Mouse (Mus musculus) forebrain, embryonic 12.5 days (tissue): Measurements from ENCODE around the gene Smim11. TPM values are rescaled to one million over a fixed set of nuclear protein-coding genes. Genes with fewer than 3 reads are reported as not detected.

Experiments used
- ATAC-seq: fragments of 200-750 bp; cut with Nextera tagmentation; 2 replicates; pipeline ENCODE4 v1.8.0; 2017; ENCODE audit warnings: moderate TSS enrichment; ENCODE audit not compliant: low FRiP score
- H3K27ac ChIP-seq: fragments of 300-500 bp; sonication (generic); 2 replicates; pipeline ENCODE4 v1.5.1; 2016; ENCODE audit warnings: mild to moderate bottlenecking
- H3K27me3 ChIP-seq: fragments of 300-500 bp; sonication (generic); 2 replicates; pipeline ENCODE4 v1.6.1; 2016; ENCODE audit warnings: mild to moderate bottlenecking
- H3K36me3 ChIP-seq: fragments of 300-500 bp; sonication (generic); replicated peaks from 2 replicates; pipeline ENCODE4 v1.6.1; 2016; ENCODE audit warnings: mild to moderate bottlenecking
- H3K4me1 ChIP-seq: fragments of 300-500 bp; sonication (generic); 2 replicates; pipeline ENCODE4 v1.6.1; 2016
- H3K4me2 ChIP-seq: fragments of 300-500 bp; sonication (generic); 2 replicates; pipeline ENCODE4 v1.6.1; 2016; ENCODE audit warnings: mild to moderate bottlenecking, moderate library complexity
- H3K4me3 ChIP-seq: fragments of 300-500 bp; sonication (generic); replicated peaks from 2 replicates; pipeline ENCODE4 v1.5.1; 2016; ENCODE audit warnings: mild to moderate bottlenecking
- H3K9ac ChIP-seq: fragments of 300-500 bp; sonication (generic); 2 replicates; pipeline ENCODE4 v1.6.1; 2016; ENCODE audit warnings: mild to moderate bottlenecking
- H3K9me3 ChIP-seq: fragments of 300-500 bp; sonication (generic); 2 replicates; pipeline ENCODE4 v1.6.1; 2016
- WGBS: fragments of 180-500 bp; shearing (Covaris S2); methylation state at CpG from one replicate; pipeline ENCODE4 v1.1.7; 2016; 5-methylcytosine and 5-hydroxymethylcytosine counted together
- polyA plus RNA-seq: library from polyadenylated mRNA; unstranded; fragments of >200 nt; fragmentation: Nextera tagmentation; extraction: Ambion mirVana; gene quantifications from 2 replicates; pipeline ENCODE4 v1.2.1, GENCODE M21; 2016

Smim11 gene
- polyA plus RNA-seq, 1 experiment from 2014 or later, result 131 TPM

- ATAC-seq, result no peak
- no peaks in the 10 kb centered on the region for H3K9me3 ChIP-seq
- 79% methylated on average over 2 of the region's 2 CpGs for WGBS
- H3K4me1 ChIP-seq, result peaks cover 15% of the 10 kb centered on the region
- H3K9ac ChIP-seq, result no peak overlapping the region
- H3K27ac ChIP-seq, result no peak overlapping the region
- H3K36me3 ChIP-seq, result no peaks in the 10 kb centered on the region
- no peak overlapping the region for H3K4me2 ChIP-seq
- peaks cover 24% of the 10 kb centered on the region for H3K27me3 ChIP-seq
- H3K4me3 ChIP-seq, result no peak overlapping the region
These were observed 5.8 kb upstream of the Smim11 start for GRCm38 (mm10) chr16:92295328-92295727.

- Histone ChIP-seq H3K9ac (peak overlapping the region; percentile 78), H3K36me3 (peaks cover 12% of the 10 kb centered on the region)
These were observed 323 bp downstream of the Smim11 start for GRCm38 (mm10) chr16:92301412-92301806.

GRCm38 (mm10) chr16:92301989-92302388, 903 bp downstream of the Smim11 start:
- peak overlapping the region; percentile 64 for H3K4me3 ChIP-seq
- H3K27ac ChIP-seq, result no peak overlapping the region
- H3K4me1 ChIP-seq, result peaks cover 22% of the 10 kb centered on the region
- ATAC-seq, result no peak
- H3K36me3 ChIP-seq, result peaks cover 17% of the 10 kb centered on the region
- H3K4me2 ChIP-seq, result peak overlapping the region; percentile 79
- no peaks in the 10 kb centered on the region for H3K9me3 ChIP-seq
- 0 out of 2 replicates have a peak, but pooled peaks cover under 1% of the 10 kb centered on the region for H3K27me3 ChIP-seq
- peak overlapping the region; percentile 78 for H3K9ac ChIP-seq
- 31% methylated on average over 5 of the region's 5 CpGs for WGBS

More at GRCm38 (mm10) chr16:92301412-92301806, 323 bp downstream of the Smim11 start:
- H3K4me3 ChIP-seq, result peak overlapping the region; percentile 64
- ATAC-seq, result peak; percentile 68
- peaks cover 22% of the 10 kb centered on the region for H3K4me1 ChIP-seq
- H3K27me3 ChIP-seq, result peaks cover 6% of the 10 kb centered on the region; the same call in 1 of the 2 replicates
- H3K4me2 ChIP-seq, result peak overlapping the region; percentile 79
- H3K27ac ChIP-seq, result no peak overlapping the region
- H3K9me3 ChIP-seq, result no peaks in the 10 kb centered on the region
- 0% methylated on average over 12 of the region's 12 CpGs for WGBS

- no peak overlapping the region for H3K27ac ChIP-seq
- H3K27me3 ChIP-seq, result no peaks in the 10 kb centered on the region
- peak overlapping the region; percentile 79 for H3K4me2 ChIP-seq
- H3K4me3 ChIP-seq, result peak overlapping the region; percentile 64; the same call in 1 of the 2 replicates
- no peaks in the 10 kb centered on the region for H3K9me3 ChIP-seq
- peaks cover 22% of the 10 kb centered on the region for H3K4me1 ChIP-seq
- H3K9ac ChIP-seq, result peak overlapping the region; percentile 78; the same call in 1 of the 2 replicates
- peaks cover 21% of the 10 kb centered on the region for H3K36me3 ChIP-seq
- no peak for ATAC-seq
- WGBS, result 75% methylated on average over 5 of the region's 5 CpGs
These were observed 1.4 kb downstream of the Smim11 start for GRCm38 (mm10) chr16:92302506-92302905.

GRCm38 (mm10) chr16:92305519-92305918, 4.4 kb downstream of the Smim11 start:
- WGBS, result 94% methylated on average over 2 of the region's 2 CpGs
- H3K27ac ChIP-seq, result no peak overlapping the region
- no peak for ATAC-seq

GRCm38 (mm10) chr16:92307947-92308346, 6.9 kb downstream of the Smim11 start:
- no peak for ATAC-seq
- Histone ChIP-seq H3K9me3 (no peaks in the 10 kb centered on the region), H3K4me1 (peaks cover 10% of the 10 kb centered on the region; the same call in 1 of the 2 replicates), H3K27me3 (no peaks in the 10 kb centered on the region), H3K27ac (no peak overlapping the region), H3K4me2 (no peak overlapping the region), H3K4me3 (no peak overlapping the region), H3K9ac (no peak overlapping the region), H3K36me3 (peaks cover 51% of the 10 kb centered on the region)
- 84% methylated on average over 3 of the region's 3 CpGs for WGBS

More at GRCm38 (mm10) chr16:92305519-92305918, 4.4 kb downstream of the Smim11 start:
- H3K36me3 ChIP-seq, result peaks cover 27% of the 10 kb centered on the region
- H3K4me2 ChIP-seq, result no peak overlapping the region
- H3K4me1 ChIP-seq, result peaks cover 27% of the 10 kb centered on the region
- no peaks in the 10 kb centered on the region for H3K9me3 ChIP-seq
- no peak overlapping the region for H3K9ac ChIP-seq
- no peaks in the 10 kb centered on the region for H3K27me3 ChIP-seq
- H3K4me3 ChIP-seq, result no peak overlapping the region

- Histone ChIP-seq H3K4me1 (peaks cover 9% of the 10 kb centered on the region; the same call in 1 of the 2 replicates), H3K4me3 (no peak overlapping the region), H3K9ac (no peak overlapping the region), H3K36me3 (peaks cover 57% of the 10 kb centered on the region), H3K4me2 (no peak overlapping the region), H3K9me3 (no peaks in the 10 kb centered on the region), H3K27me3 (no peaks in the 10 kb centered on the region), H3K27ac (no peak overlapping the region; the same call in 1 of the 2 replicates)
- whole genome bisulfite sequencing, result 51% methylated on average over 4 of the region's 4 CpGs
- ATAC-seq, result no peak
These were observed 8.0 kb downstream of the Smim11 start for GRCm38 (mm10) chr16:92309126-92309525.

- Histone ChIP-seq H3K36me3 (peaks cover 31% of the 10 kb centered on the region), H3K27ac (no peak overlapping the region), H3K4me3 (no peak overlapping the region), H3K4me1 (peaks cover 8% of the 10 kb centered on the region), H3K9me3 (no peaks in the 10 kb centered on the region), H3K9ac (no peak overlapping the region), H3K27me3 (no peaks in the 10 kb centered on the region), H3K4me2 (no peak overlapping the region)
- 47% methylated on average over 13 of the region's 13 CpGs for WGBS
- ATAC-seq, result peak; percentile 71
These were observed 13.1 kb downstream of the Smim11 start for GRCm38 (mm10) chr16:92313953-92314741.

GRCm38 (mm10) chr16:92316049-92316738, 15.1 kb downstream of the Smim11 start:
- Histone ChIP-seq H3K27ac (no peak overlapping the region), H3K4me3 (no peak overlapping the region), H3K27me3 (no peaks in the 10 kb centered on the region), H3K9me3 (no peaks in the 10 kb centered on the region), H3K4me1 (peaks cover 2% of the 10 kb centered on the region), H3K9ac (no peak overlapping the region), H3K36me3 (peaks cover 24% of the 10 kb centered on the region), H3K4me2 (no peak overlapping the region)
- ATAC-seq, result no peak
- WGBS, result 76% methylated on average over 7 of the region's 7 CpGs

- Histone ChIP-seq H3K9me3 (no peaks in the 10 kb centered on the region), H3K4me3 (no peak overlapping the region), H3K9ac (no peak overlapping the region), H3K36me3 (no peaks in the 10 kb centered on the region), H3K4me2 (no peak overlapping the region), H3K27ac (no peak overlapping the region), H3K4me1 (peaks cover 6% of the 10 kb centered on the region), H3K27me3 (no peaks in the 10 kb centered on the region)
- no peak for ATAC-seq
- 68% methylated on average over 20 of the region's 20 CpGs for WGBS
These were observed 18.4 kb downstream of the Smim11 start for GRCm38 (mm10) chr16:92319353-92320109.

GRCm38 (mm10) chr16:92320361-92320760, 19.3 kb downstream of the Smim11 start:
- no peak for ATAC-seq
- 82% methylated on average over 3 of the region's 3 CpGs for WGBS
- no peak overlapping the region for H3K4me3 ChIP-seq
- no peaks in the 10 kb centered on the region for H3K9me3 ChIP-seq
- no peaks in the 10 kb centered on the region for H3K27me3 ChIP-seq
- no peaks in the 10 kb centered on the region for H3K36me3 ChIP-seq
- H3K4me1 ChIP-seq, result peaks cover 14% of the 10 kb centered on the region
- no peak overlapping the region for H3K9ac ChIP-seq
- H3K4me2 ChIP-seq, result no peak overlapping the region
- H3K27ac ChIP-seq, result no peak overlapping the region

GRCm38 (mm10) chr16:92321341-92321740, 20.3 kb downstream of the Smim11 start, which contains the start of gene Fam243:
Gene Fam243, minus strand, starts transcription at chr16:92321441.
- Histone ChIP-seq H3K27ac (no peak within 1 kb of the TSS), H3K4me3 (no peak within 1 kb of the TSS), H3K9ac (no peak within 1 kb of the TSS), H3K9me3 (no peaks in the 10 kb centered on the region), H3K4me2 (no peak within 1 kb of the TSS), H3K36me3 (no peaks in the 10 kb centered on the region), H3K4me1 (peaks cover 19% of the 10 kb centered on the region), H3K27me3 (no peaks in the 10 kb centered on the region)
- no peak for ATAC-seq
- WGBS, result 88% methylated on average over 8 of the region's 8 CpGs
